In the genomic region with DNA sequence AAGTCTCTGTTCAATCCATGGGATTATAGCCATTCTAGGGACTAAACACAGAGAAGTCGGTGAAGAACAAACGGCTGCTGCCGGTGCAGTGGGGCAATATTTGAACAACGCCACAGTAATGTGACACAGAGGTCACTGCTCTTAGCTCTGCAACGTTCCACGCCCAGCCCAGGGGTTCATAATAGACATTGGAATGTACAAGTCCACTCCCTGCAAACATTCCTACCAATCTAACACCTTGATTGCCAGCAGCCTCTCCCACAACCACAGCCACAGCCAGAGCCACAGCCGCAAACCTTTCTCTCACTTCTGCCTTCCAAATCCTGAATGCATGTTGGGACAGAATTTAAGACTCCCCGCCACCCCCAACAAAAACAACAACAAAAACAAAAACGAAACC, we compare ENCODE assay signal across 8 mouse cellular contexts. TPM values are rescaled to one million over a fixed set of nuclear protein-coding genes. Genes with fewer than 3 reads are reported as not detected.
A peak's percentile ranks its signal among the peaks of the same experiment; 100 is the strongest.
DNase-seq lines count a peak whose midpoint lies in the region; ATAC-seq and TF ChIP-seq lines count a peak whose summit lies in the region.
"Had no signal": no experiment of that assay in that cellular context is flagged by ENCODE, and none has a peak within 500 bp of the region (broad histone marks: within the 10 kb centered on the region; RNA-seq: fewer than 3 reads in every experiment).

No protein-coding gene starts in this region.

- no peak overlapping the region for H3K27ac ChIP-seq in ES-Bruce4 (ENCODE audit: insufficient read depth, low read length)
- peak overlapping the region; percentile 46 for H3K27ac ChIP-seq in intestine, postnatal 0 days (ENCODE audit: low read depth, low read length)
- H3K27ac ChIP-seq: limb, embryonic 13.5 days had no signal

- H3K36me3 ChIP-seq in ES-Bruce4 (ENCODE audit: control insufficient read depth, insufficient read depth, low read length, poor library complexity, severe bottlenecking) = no peaks in the 10 kb centered on the region
- H3K36me3 ChIP-seq in intestine, postnatal 0 days (ENCODE audit: control insufficient read depth, insufficient read depth) = no peaks in the 10 kb centered on the region
- H3K36me3 ChIP-seq: limb, embryonic 13.5 days had no signal

- H3K27me3 ChIP-seq in ES-Bruce4 (ENCODE audit: control insufficient read depth, insufficient read depth, low read length, poor library complexity, severe bottlenecking) = no peaks in the 10 kb centered on the region
- no peaks in the 10 kb centered on the region for H3K27me3 ChIP-seq in intestine, postnatal 0 days (replicated peaks; ENCODE audit: control insufficient read depth, insufficient read depth, low read length)
- H3K27me3 ChIP-seq: limb, embryonic 13.5 days had no signal

- no peak for TF ChIP-seq CTCF in ES-Bruce4 (IDR thresholded peaks at IDR 0.05; ENCODE audit: low read depth, low read length)
- TF ChIP-seq CTCF in intestine, postnatal 0 days (IDR thresholded peaks at IDR 0.05; ENCODE audit: low read depth) = no peak

- H3K4me2 ChIP-seq in intestine, postnatal 0 days (replicated peaks; ENCODE audit: low read depth) = peak overlapping the region; percentile 49
- H3K4me2 ChIP-seq: limb, embryonic 13.5 days had no signal

- peak; percentile 88 for DNase-seq in R1 (ENCODE audit: low read depth, low spot score)
- DNase-seq in lung, postnatal 10 days = peak; percentile 80
- DNase-seq in right cerebral cortex, adult 18-20 months = no peak
- DNase-seq in thymus, postnatal 0 days (ENCODE audit: low spot score) = no peak
- no peak for DNase-seq in gastrocnemius, adult 18-20 months (ENCODE audit: low spot score)

- peaks cover 7% of the 10 kb centered on the region for H3K4me1 ChIP-seq in ES-Bruce4 (ENCODE audit: control insufficient read depth, insufficient read depth, low read length)
- H3K4me1 ChIP-seq in intestine, postnatal 0 days (replicated peaks; ENCODE audit: control insufficient read depth, insufficient read depth, low read length) = no peaks in the 10 kb centered on the region
- H3K4me1 ChIP-seq: limb, embryonic 13.5 days had no signal

- 42% methylated on average over 9 of the region's 9 CpGs for WGBS in intestine, postnatal 0 days

- no peaks in the 10 kb centered on the region for H3K9me3 ChIP-seq in ES-Bruce4 (replicated peaks; ENCODE audit: control insufficient read depth, insufficient read depth, low read length, poor library complexity, severe bottlenecking)
- H3K9me3 ChIP-seq in intestine, postnatal 0 days (ENCODE audit: control insufficient read depth) = no peaks in the 10 kb centered on the region
- H3K9me3 ChIP-seq: limb, embryonic 13.5 days had no signal

- ATAC-seq in intestine, postnatal 0 days = peak; percentile 99

- no peak overlapping the region for H3K4me3 ChIP-seq in ES-Bruce4 (ENCODE audit: low read depth, low read length)
- no peak overlapping the region for H3K4me3 ChIP-seq in intestine, postnatal 0 days (ENCODE audit: low read depth, low read length)
- H3K4me3 ChIP-seq: limb, embryonic 13.5 days had no signal

- TF ChIP-seq EP300 in ES-Bruce4 (IDR thresholded peaks at IDR 0.05; ENCODE audit: insufficient read depth, low read depth, low read length) = peak; percentile 45; the same call in 1 of the 2 replicates

- no peak overlapping the region for H3K9ac ChIP-seq in ES-Bruce4 (ENCODE audit: low read depth, poor library complexity, severe bottlenecking)
- H3K9ac ChIP-seq in intestine, postnatal 0 days (ENCODE audit: low read depth, low read length) = no peak overlapping the region
- H3K9ac ChIP-seq: limb, embryonic 13.5 days had no signal

- no peak for TF ChIP-seq POLR2A in ES-Bruce4 (IDR thresholded peaks at IDR 0.05; ENCODE audit: insufficient read depth, low read length)

RNA-seq across cellular contexts. Expression of gene Fam241a, which starts 33.8 kb away (rescaled TPM):
- polyA plus RNA-seq in ES-Bruce4 (2011; ENCODE audit: insufficient read depth, insufficient read length, low read depth, missing spikeins) = 2.5 and 3.3 TPM in 2 replicates
- polyA plus RNA-seq in intestine, postnatal 0 days (2015; fragmentation: Nextera tagmentation; extraction: Ambion mirVana) = 17.8 and 18.9 TPM in 2 replicates
- 18.6 and 21.8 TPM in 2 replicates for polyA plus RNA-seq in thymus, postnatal 0 days (2015; fragmentation: Nextera tagmentation; extraction: Ambion mirVana)
- 1 to 10 TPM; 3.0 to 3.3 TPM for total RNA-seq in gastrocnemius, adult 18-20 months (2021)

Comparison
In these comparisons a context has a peak if more than half of its experiments do, and no peak if none do; other contexts are left out.
1. DNase-seq: peak in R1 (single experiment) and lung, postnatal 10 days (single experiment); none in right cerebral cortex, adult 18-20 months (single experiment), thymus, postnatal 0 days (single experiment) and gastrocnemius, adult 18-20 months (single experiment).